Mouse (Mus musculus) kidney, adult 2 months (tissue): ENCODE results near the gene Cd96.

Experiments
- CTCF ChIP-seq: fragments of 200-500 bp; conservative IDR thresholded peaks from 2 replicates; pipeline ENCODE4 v1.5.1; 2011; ENCODE audit warnings: low read depth, mild to moderate bottlenecking, control low read depth, low read length, moderate library complexity, mixed read lengths; ENCODE audit not compliant: insufficient read depth, insufficient read length
- POLR2A ChIP-seq: fragments of 200-500 bp; IDR thresholded peaks from one replicate; pipeline ENCODE4 v1.6.1; 2011; ENCODE audit warnings: low read depth, low read length, control low read depth

DNA sequence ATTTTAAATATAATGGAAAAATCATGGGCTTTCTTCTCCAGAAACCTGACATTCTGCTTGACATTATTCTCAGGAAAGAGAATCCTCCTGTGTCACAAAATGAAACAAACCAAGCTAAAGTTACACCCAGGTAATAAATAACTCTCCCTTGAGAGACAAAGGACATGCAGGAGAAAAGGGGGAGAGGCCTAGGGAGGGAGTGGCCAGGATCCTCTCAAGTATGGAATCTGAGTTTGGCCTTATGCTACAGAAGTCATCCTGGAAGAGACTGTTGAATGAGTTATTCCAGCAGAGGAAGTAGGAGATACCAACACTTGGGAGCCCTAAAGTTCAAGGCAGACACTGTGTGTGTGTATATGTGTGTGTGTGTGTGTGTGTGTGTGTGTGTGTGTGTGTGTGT lies 2.2 kb upstream of the Cd96 start:
- TF ChIP-seq POLR2A: no peak
- no peak for TF ChIP-seq CTCF
